Mouse (Mus musculus) cerebellum, postnatal 36 days (tissue): ENCODE data around the gene Tmem38b.

ENCODE experiments used
- DNase-seq, 2 experiments: peaks; one replicate each; pipeline ENCODE4 v3.0.0; 2021 to 2022; ENCODE audit warnings: mixed read lengths in 2 of 2

Gene Tmem38b

GRCm38 (mm10) chr4:53830016-53830415 lies 4.2 kb downstream of the Tmem38b start:
- DNase-seq: no peak

GRCm38 (mm10) chr4:53830579-53830978 lies 4.7 kb downstream of the Tmem38b start:
- no peak for DNase-seq

- DNase-seq: no peak
Observed at GRCm38 (mm10) chr4:53832321-53832720, 6.5 kb downstream of the Tmem38b start.

GRCm38 (mm10) chr4:53836978-53837377 lies 11.1 kb downstream of the Tmem38b start:
- no peak for DNase-seq

GRCm38 (mm10) chr4:53840158-53840870 lies 14.5 kb downstream of the Tmem38b start:
- no peak for DNase-seq

- no peak for DNase-seq
Observed at GRCm38 (mm10) chr4:53843553-53843952, 17.7 kb downstream of the Tmem38b start.

- peak in 1 of 2 experiments; percentile 7 for DNase-seq
Observed at GRCm38 (mm10) chr4:53844835-53845619, 19.2 kb downstream of the Tmem38b start.

GRCm38 (mm10) chr4:53845656-53846055 lies 19.8 kb downstream of the Tmem38b start:
- DNase-seq: no peak

- DNase-seq: no peak
Observed at GRCm38 (mm10) chr4:53846326-53846725, 20.5 kb downstream of the Tmem38b start.

GRCm38 (mm10) chr4:53847541-53847940 lies 21.7 kb downstream of the Tmem38b start:
- DNase-seq: no peak

GRCm38 (mm10) chr4:53848308-53848707 lies 22.5 kb downstream of the Tmem38b start:
- DNase-seq: no peak

- no peak for DNase-seq
Observed at GRCm38 (mm10) chr4:53848816-53849215, 23.0 kb downstream of the Tmem38b start.

- DNase-seq: no peak
Observed at GRCm38 (mm10) chr4:53849804-53850203, 24.0 kb downstream of the Tmem38b start.

- DNase-seq: no peak
Observed at GRCm38 (mm10) chr4:53853333-53853732, 27.5 kb downstream of the Tmem38b start.

GRCm38 (mm10) chr4:53859944-53860343 lies 34.1 kb downstream of the Tmem38b start:
- no peak for DNase-seq

GRCm38 (mm10) chr4:53862101-53862500 lies 36.3 kb downstream of the Tmem38b start:
- DNase-seq: no peak

GRCm38 (mm10) chr4:53864098-53864820 lies 38.4 kb downstream of the Tmem38b start:
- DNase-seq: no peak

- no peak for DNase-seq
Observed at GRCm38 (mm10) chr4:53866459-53866858, 40.6 kb downstream of the Tmem38b start.

GRCm38 (mm10) chr4:53878542-53879417 lies 52.9 kb downstream of the Tmem38b start:
- peak in 1 of 2 experiments; percentile 17 for DNase-seq

GRCm38 (mm10) chr4:53882921-53883682 lies 57.3 kb downstream of the Tmem38b start:
- no peak for DNase-seq
